Mouse (Mus musculus) heart, embryonic 12.5 days (tissue): ENCODE data around the gene Foxa2. TPM values are rescaled to one million over a fixed set of nuclear protein-coding genes. Genes with fewer than 3 reads are reported as not detected.

Source experiments
- ATAC-seq: fragments of 200-750 bp; cut with Nextera tagmentation; 2 replicates; pipeline ENCODE4 v1.8.0; 2017; ENCODE audit warnings: moderate TSS enrichment, moderate library complexity; ENCODE audit not compliant: insufficient number of reproducible peaks, low FRiP score
- H3K27ac ChIP-seq: fragments of 300-500 bp; sonication (generic); 2 replicates; pipeline ENCODE4 v1.5.1; 2016; ENCODE audit warnings: mild to moderate bottlenecking, moderate library complexity; ENCODE audit not compliant: poor library complexity, severe bottlenecking
- H3K27me3 ChIP-seq: fragments of 300-500 bp; sonication (generic); replicated peaks from 2 replicates; pipeline ENCODE4 v1.6.1; 2016; ENCODE audit warnings: mild to moderate bottlenecking, moderate library complexity
- H3K36me3 ChIP-seq: fragments of 300-500 bp; sonication (generic); 2 replicates; pipeline ENCODE4 v1.6.1; 2016; ENCODE audit warnings: mild to moderate bottlenecking, moderate library complexity
- H3K4me1 ChIP-seq: fragments of 300-500 bp; sonication (generic); replicated peaks from 2 replicates; pipeline ENCODE4 v1.6.1; 2016; ENCODE audit warnings: mild to moderate bottlenecking
- H3K4me2 ChIP-seq: fragments of 300-500 bp; sonication (generic); 2 replicates; pipeline ENCODE4 v1.6.1; 2016; ENCODE audit warnings: mild to moderate bottlenecking, moderate library complexity
- H3K4me3 ChIP-seq: fragments of 300-500 bp; sonication (generic); 2 replicates; pipeline ENCODE4 v1.5.1; 2016; ENCODE audit warnings: mild to moderate bottlenecking
- H3K9ac ChIP-seq: fragments of 300-500 bp; sonication (generic); 2 replicates; pipeline ENCODE4 v1.6.1; 2016; ENCODE audit warnings: mild to moderate bottlenecking, moderate library complexity
- H3K9me3 ChIP-seq: fragments of 300-500 bp; sonication (generic); replicated peaks from 2 replicates; pipeline ENCODE4 v1.6.1; 2016; ENCODE audit warnings: mild to moderate bottlenecking, moderate library complexity
- WGBS: fragments of 180-500 bp; shearing (Covaris S2); methylation state at CpG from one replicate; pipeline ENCODE4 v1.1.7; 2016; 5-methylcytosine and 5-hydroxymethylcytosine counted together
- microRNA-seq: library from miRNA; unstranded; fragments of <30 nt; microRNA quantifications from one replicate; pipeline ENCODE4, GENCODE M21; 2017
- polyA plus RNA-seq: library from polyadenylated mRNA; unstranded; fragments of >200 nt; fragmentation: Nextera tagmentation; extraction: Ambion mirVana; gene quantifications from 2 replicates; pipeline ENCODE4 v1.2.1, GENCODE M21; 2016

Foxa2 gene
- polyA plus RNA-seq, 1 experiment from 2014 or later, result 0.55 TPM

- WGBS, result 27% methylated on average over 4 of the region's 4 CpGs
- Histone ChIP-seq H3K4me3 (no peak overlapping the region), H3K9me3 (no peaks in the 10 kb centered on the region), H3K27me3 (no peaks in the 10 kb centered on the region), H3K27ac (no peak overlapping the region), H3K9ac (no peak overlapping the region), H3K4me1 (no peaks in the 10 kb centered on the region), H3K36me3 (no peaks in the 10 kb centered on the region), H3K4me2 (no peak overlapping the region)
- ATAC-seq, result no peak
These were observed 52.9 kb downstream of the Foxa2 start for GRCm38 (mm10) chr2:147993821-147994220.

DNA sequence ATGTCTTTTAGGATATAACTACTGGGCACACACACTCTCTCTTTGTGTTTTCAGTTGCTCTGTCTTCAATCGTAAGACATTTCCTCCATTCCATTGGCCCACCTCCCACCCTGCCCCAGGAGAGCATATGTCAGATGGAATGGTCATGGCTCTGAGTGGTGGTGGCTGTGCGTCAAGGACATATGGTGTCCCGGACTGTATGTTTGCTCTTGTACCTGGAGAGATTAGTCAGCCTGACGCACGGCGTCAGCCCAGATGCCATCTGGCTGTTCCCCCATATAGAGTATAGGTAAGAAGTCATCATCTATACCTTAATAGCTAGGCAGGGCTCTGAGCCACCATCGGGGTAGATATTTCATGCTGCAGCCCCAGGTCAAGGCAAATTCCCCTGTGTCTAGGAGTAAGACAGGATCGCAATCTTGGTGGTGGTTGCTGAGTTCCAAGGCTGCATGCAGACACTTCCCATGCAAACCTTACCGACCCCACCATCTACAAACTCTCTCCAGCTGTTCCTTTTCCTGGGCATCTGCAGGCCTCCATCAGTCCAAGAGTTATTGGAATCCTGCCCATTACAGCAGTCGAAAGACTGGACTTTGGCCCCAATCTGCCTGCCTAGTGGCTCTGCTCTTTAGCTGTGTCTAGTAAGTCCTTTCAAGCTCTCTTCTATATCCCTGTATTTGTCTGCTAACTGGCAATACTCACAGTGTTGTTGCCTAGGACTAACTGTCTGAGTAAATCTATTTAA is 53.7 kb downstream of the Foxa2 start:
- Histone ChIP-seq H3K36me3 (no peaks in the 10 kb centered on the region), H3K9me3 (no peaks in the 10 kb centered on the region), H3K4me3 (no peak overlapping the region), H3K9ac (no peak overlapping the region), H3K4me1 (no peaks in the 10 kb centered on the region), H3K27ac (no peak overlapping the region), H3K27me3 (no peaks in the 10 kb centered on the region), H3K4me2 (no peak overlapping the region)
- ATAC-seq, result 0 out of 2 replicates have a peak, but pooled peaks have one; percentile 48
- 81% methylated on average over 10 of the region's 10 CpGs for WGBS

Small RNA genes lying within 50 kb of the gene (microRNA-seq; reads per million reads assigned to microRNA genes)
- not detected for gene Gm27420
